Mouse (Mus musculus) liver, adult 2 months (tissue): ENCODE results near the gene Plpp7.

Source experiments
- CTCF ChIP-seq: fragments of 200-500 bp; IDR thresholded peaks from 2 replicates; pipeline ENCODE4 v1.5.1; 2011; ENCODE audit warnings: low read depth, low read length, control low read depth
- POLR2A ChIP-seq: fragments of 200-500 bp; IDR thresholded peaks from 2 replicates; pipeline ENCODE4 v1.6.1; 2011; ENCODE audit warnings: low read length, control low read depth; ENCODE audit not compliant: insufficient read depth; ENCODE audit errors: extremely low read depth

GRCm38 (mm10) chr2:32094001-32094707 is 1.2 kb upstream of the Plpp7 start:
- TF ChIP-seq CTCF: no peak
- no peak for TF ChIP-seq POLR2A
